Mouse (Mus musculus): ENCODE results near the gene Otulinl.

The Otulinl gene

DNA sequence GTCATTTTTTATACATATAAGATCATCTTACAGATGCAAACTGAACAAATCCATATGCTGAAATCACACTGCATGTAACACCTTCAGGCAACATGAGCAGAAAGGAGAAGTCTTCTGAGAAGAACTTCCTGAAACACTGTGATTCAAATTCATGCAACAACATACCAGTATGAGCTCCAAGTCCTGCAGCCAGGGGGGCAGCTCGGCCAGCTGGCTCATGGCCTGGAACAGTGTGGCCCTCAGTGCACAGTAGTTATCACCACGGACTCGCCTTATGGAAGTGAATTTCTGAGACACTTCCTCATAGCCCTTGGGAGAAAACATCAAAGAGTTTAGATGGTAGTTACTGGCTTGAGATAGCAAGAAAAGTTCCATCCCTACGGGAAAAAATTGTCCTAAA lies 65.2 kb downstream of the Otulinl start:
- DNase-seq (ENCODE audit: low spot score): no peak

DNA sequence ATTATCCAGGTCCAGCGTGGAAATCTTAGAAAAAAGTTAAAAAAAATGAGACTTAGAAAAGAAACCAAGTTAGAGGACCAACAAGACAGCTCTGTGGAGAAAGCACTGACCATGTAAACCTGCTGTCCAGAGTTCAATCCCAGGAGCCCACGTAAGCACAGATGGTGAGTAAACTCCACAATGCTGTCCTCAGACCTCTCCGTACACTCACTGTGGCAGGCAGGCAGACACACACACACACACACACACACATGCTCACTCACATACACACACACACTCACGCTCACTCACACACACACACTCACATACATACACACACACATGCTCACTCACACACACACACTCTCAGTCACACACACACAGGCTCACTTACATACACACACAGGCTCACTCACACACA lies 68.1 kb downstream of the Otulinl start:
- no peak for DNase-seq (ENCODE audit: low spot score)

- DNase-seq (ENCODE audit: low spot score): peak; percentile 72
Measured at GRCm38 (mm10) chr15:27612533-27613221, 68.7 kb downstream of the Otulinl start.

- no peak for DNase-seq (ENCODE audit: low spot score)
Measured at GRCm38 (mm10) chr15:27609554-27609953, 71.8 kb downstream of the Otulinl start.

DNA sequence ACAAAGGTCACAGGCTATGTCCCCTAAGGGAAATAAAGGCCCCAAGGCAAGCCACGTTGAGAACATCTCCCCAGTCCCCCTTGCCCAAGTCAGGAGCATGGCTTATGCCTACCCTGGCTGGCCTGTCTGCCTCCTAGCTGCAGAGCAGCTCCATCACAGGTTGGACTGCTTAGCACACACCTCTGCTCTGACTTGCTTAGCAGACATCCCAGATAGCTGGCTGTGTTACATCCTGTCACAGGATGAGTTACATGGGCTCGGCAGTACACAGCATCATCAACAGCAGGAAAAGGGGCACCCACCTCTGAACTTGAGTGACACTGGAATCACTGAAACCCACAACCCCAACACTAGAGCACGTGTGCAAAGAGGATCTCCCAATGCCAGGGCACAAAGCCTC lies 76.1 kb downstream of the Otulinl start:
- DNase-seq (ENCODE audit: low spot score): no peak
